Mouse (Mus musculus): ENCODE results near the gene Utp3. TPM values are rescaled to one million over a fixed set of nuclear protein-coding genes. Genes with fewer than 3 reads are reported as not detected.

Utp3 gene
- total and polyA plus RNA-seq, 2 experiments from 2014 or later, result 12.8 to 55.1 TPM

DNA sequence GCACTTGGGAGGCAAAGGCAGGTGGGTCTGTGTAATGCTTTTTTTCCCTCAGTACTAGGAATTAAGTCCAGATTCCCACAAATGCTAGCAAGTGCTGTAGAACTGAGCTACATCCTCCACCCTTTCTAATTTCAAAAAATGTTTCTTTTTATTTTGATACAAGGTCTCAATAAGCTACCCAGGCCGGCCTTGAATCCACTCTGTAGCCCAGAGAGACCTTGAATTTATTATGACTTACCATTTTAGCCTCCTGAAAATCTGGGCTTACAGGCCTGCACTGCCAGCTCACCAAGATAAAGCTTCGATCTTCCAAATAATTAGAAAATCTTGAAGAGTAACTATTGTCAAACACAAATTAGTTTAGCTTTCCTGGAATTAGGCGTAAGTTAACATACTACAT is 49.8 kb downstream of the Utp3 start:
- Histone ChIP-seq H3K27me3 (ENCODE audit: insufficient read depth, low read length) (no peaks in the 10 kb centered on the region), H3K4me1 (ENCODE audit: insufficient read depth, low read length) (no peaks in the 10 kb centered on the region), H3K9me3 (ENCODE audit: low read length) (no peaks in the 10 kb centered on the region), H3K4me2 (ENCODE audit: low read depth, low read length, poor library complexity, severe bottlenecking) (no peak overlapping the region), H3K27ac (ENCODE audit: low read depth, low read length) (no peak overlapping the region), H3K9ac (replicated peaks; ENCODE audit: low read length, poor library complexity, severe bottlenecking) (no peak overlapping the region), H3K36me3 (ENCODE audit: insufficient read depth, low read length) (peaks cover 4% of the 10 kb centered on the region), H3K4me3 (ENCODE audit: low read depth, low read length) (no peak overlapping the region)
- no peak for ATAC-seq (ENCODE audit: low FRiP score)
- TF ChIP-seq CTCF (IDR thresholded peaks at IDR 0.05), result no peak
- 94% methylated on average over 3 of the region's 3 CpGs for WGBS
- no peak for DNase-seq (ENCODE audit: low spot score)

DNA sequence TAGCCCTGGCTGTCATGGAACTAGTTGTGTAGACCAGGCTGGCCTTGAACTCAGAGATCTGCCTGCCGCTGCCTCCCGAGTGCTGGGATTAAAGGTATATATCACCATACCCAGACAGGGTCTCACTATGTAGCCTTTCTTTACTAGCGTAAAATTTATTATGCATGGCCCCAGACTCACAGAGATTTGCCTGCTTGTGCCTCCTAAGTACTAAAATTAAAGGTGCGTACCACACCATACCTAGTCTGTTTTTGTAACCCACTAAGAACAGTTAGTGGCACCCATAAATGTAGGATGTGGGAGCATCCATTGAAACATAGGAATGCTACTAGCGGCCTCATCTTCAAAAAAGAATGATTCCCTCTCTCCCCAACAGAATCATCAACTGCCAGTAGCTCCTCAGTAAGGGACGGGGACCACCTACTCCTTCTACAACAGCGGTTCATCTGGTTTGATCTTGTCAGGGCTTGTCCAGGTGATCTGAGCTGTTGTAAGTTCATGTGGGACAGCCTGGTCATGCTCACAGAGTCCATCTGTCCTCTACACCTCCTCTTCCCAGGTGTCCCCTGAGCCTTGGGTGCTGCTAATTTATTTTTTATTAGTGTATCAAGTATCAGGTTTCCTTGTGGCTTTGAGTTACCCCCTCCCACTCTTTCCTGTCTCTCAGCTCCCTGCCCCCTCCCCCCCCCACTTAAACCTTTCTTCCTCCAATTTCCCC is 50.5 kb downstream of the Utp3 start:
- no peak overlapping the region for H3K9ac ChIP-seq (replicated peaks; ENCODE audit: low read length, poor library complexity, severe bottlenecking)
- ATAC-seq (ENCODE audit: low FRiP score), result no peak
- WGBS, result 96% methylated on average over 7 of the region's 7 CpGs
- H3K4me3 ChIP-seq (ENCODE audit: low read depth, low read length), result no peak overlapping the region
- no peak for TF ChIP-seq CTCF (IDR thresholded peaks at IDR 0.05)
- peaks cover 3% of the 10 kb centered on the region; the same call in 1 of the 2 replicates for H3K36me3 ChIP-seq (ENCODE audit: insufficient read depth, low read length)
- H3K4me1 ChIP-seq (ENCODE audit: insufficient read depth, low read length), result no peaks in the 10 kb centered on the region
- no peaks in the 10 kb centered on the region for H3K9me3 ChIP-seq (ENCODE audit: low read length)
- DNase-seq (ENCODE audit: low spot score), result no peak
- no peaks in the 10 kb centered on the region for H3K27me3 ChIP-seq (ENCODE audit: insufficient read depth, low read length)
- H3K27ac ChIP-seq (ENCODE audit: low read depth, low read length), result no peak overlapping the region
- H3K4me2 ChIP-seq (ENCODE audit: low read depth, low read length, poor library complexity, severe bottlenecking), result no peak overlapping the region

Other genes with a start within 250 kb of the Utp3 start
- not detected in 2 replicates for gene Prol1, start 237.2 kb upstream of the Utp3 start, total RNA-seq (2014; rRNA removed)
- not detected in 2 replicates for gene Prol1, start 237.2 kb upstream of the Utp3 start, polyA plus RNA-seq (2015; fragmentation: Nextera tagmentation; extraction: Ambion mirVana)
- gene Amtn, start 178.4 kb upstream of the Utp3 start, total RNA-seq (2014; rRNA removed), result not detected in 2 replicates
- gene Amtn, start 178.4 kb upstream of the Utp3 start, polyA plus RNA-seq (2015; fragmentation: Nextera tagmentation; extraction: Ambion mirVana), result not detected in 2 replicates
- not detected in 2 replicates for gene Ambn, start 98.5 kb upstream of the Utp3 start, total RNA-seq (2014; rRNA removed)
- gene Ambn, start 98.5 kb upstream of the Utp3 start, polyA plus RNA-seq (2015; fragmentation: Nextera tagmentation; extraction: Ambion mirVana), result 0.17 TPM in 1 of 2 replicates, not detected in the other
- not detected in 2 replicates for gene Enam, start 66.5 kb upstream of the Utp3 start, total RNA-seq (2014; rRNA removed)
- not detected in 2 replicates for gene Enam, start 66.5 kb upstream of the Utp3 start, polyA plus RNA-seq (2015; fragmentation: Nextera tagmentation; extraction: Ambion mirVana)
- gene Jchain, start 26.6 kb upstream of the Utp3 start, total RNA-seq (2014; rRNA removed), result 0.82 and 1.7 TPM in 2 replicates
- 0.47 and 0.58 TPM in 2 replicates for gene Jchain, start 26.6 kb upstream of the Utp3 start, polyA plus RNA-seq (2015; fragmentation: Nextera tagmentation; extraction: Ambion mirVana)
- gene Rufy3, start 10.6 kb downstream of the Utp3 start, total RNA-seq (2014; rRNA removed), result 250 and 309 TPM in 2 replicates
- 212 and 248 TPM in 2 replicates for gene Rufy3, start 10.6 kb downstream of the Utp3 start, polyA plus RNA-seq (2015; fragmentation: Nextera tagmentation; extraction: Ambion mirVana)
- 58.0 and 60.3 TPM in 2 replicates for gene Grsf1, start 121.7 kb downstream of the Utp3 start, total RNA-seq (2014; rRNA removed)
- 54.1 and 54.6 TPM in 2 replicates for gene Grsf1, start 121.7 kb downstream of the Utp3 start, polyA plus RNA-seq (2015; fragmentation: Nextera tagmentation; extraction: Ambion mirVana)
- 10.9 and 16.3 TPM in 2 replicates for gene Mob1b, start 166.4 kb downstream of the Utp3 start, total RNA-seq (2014; rRNA removed)
- gene Mob1b, start 166.4 kb downstream of the Utp3 start, polyA plus RNA-seq (2015; fragmentation: Nextera tagmentation; extraction: Ambion mirVana), result 5.9 and 7.5 TPM in 2 replicates
- 25.6 and 29.9 TPM in 2 replicates for gene Dck, start 210.5 kb downstream of the Utp3 start, total RNA-seq (2014; rRNA removed)
- gene Dck, start 210.5 kb downstream of the Utp3 start, polyA plus RNA-seq (2015; fragmentation: Nextera tagmentation; extraction: Ambion mirVana), result 24.6 and 26.6 TPM in 2 replicates

Measured in midbrain, postnatal 0 days (tissue).